Mouse (Mus musculus) olfactory bulb, adult 2 months (tissue): ENCODE measurements around the gene Rrn3.

Source experiments
- CTCF ChIP-seq: fragments of 200-500 bp; IDR thresholded peaks from 2 replicates; pipeline ENCODE4 v1.5.1; 2012; ENCODE audit warnings: low read depth, mild to moderate bottlenecking, low read length, moderate library complexity; ENCODE audit not compliant: insufficient read depth
- POLR2A ChIP-seq: fragments of 200-500 bp; IDR thresholded peaks from 2 replicates; pipeline ENCODE4 v1.6.1; 2012; ENCODE audit warnings: mild to moderate bottlenecking, low read depth, low read length, moderate library complexity; ENCODE audit not compliant: insufficient read depth

DNA sequence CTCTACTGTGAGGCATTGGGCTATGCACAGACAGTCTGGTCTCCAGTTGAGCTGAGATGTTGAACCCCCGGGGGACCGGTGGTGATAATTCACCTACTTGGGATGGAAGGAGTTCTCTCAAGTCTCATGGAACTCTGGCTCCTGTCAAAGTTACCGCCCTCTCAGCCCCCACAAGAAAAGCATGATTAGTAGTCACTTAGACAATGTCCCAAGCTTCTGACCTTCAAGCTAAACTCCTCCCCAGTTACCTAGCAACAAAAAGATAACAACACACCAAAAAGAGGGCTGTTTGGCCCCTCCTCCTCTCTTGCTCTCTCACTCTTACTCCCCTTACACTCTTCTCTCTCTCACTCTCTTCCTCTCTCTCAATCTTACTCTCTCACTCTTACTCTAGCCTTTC, 16.0 kb upstream of the Rrn3 start:
- TF ChIP-seq CTCF (no peak), POLR2A (no peak)
